Mouse (Mus musculus): ENCODE data around the gene Xpnpep2. TPM values are rescaled to one million over a fixed set of nuclear protein-coding genes. Genes with fewer than 3 reads are reported as not detected.

The Xpnpep2 gene
- polyA plus RNA-seq (2017; shearing (Covaris generic)), result 1 to 10 TPM in 1 of 2 experiments, under 1 TPM in 1; 0.61 to 1.1 TPM

DNA sequence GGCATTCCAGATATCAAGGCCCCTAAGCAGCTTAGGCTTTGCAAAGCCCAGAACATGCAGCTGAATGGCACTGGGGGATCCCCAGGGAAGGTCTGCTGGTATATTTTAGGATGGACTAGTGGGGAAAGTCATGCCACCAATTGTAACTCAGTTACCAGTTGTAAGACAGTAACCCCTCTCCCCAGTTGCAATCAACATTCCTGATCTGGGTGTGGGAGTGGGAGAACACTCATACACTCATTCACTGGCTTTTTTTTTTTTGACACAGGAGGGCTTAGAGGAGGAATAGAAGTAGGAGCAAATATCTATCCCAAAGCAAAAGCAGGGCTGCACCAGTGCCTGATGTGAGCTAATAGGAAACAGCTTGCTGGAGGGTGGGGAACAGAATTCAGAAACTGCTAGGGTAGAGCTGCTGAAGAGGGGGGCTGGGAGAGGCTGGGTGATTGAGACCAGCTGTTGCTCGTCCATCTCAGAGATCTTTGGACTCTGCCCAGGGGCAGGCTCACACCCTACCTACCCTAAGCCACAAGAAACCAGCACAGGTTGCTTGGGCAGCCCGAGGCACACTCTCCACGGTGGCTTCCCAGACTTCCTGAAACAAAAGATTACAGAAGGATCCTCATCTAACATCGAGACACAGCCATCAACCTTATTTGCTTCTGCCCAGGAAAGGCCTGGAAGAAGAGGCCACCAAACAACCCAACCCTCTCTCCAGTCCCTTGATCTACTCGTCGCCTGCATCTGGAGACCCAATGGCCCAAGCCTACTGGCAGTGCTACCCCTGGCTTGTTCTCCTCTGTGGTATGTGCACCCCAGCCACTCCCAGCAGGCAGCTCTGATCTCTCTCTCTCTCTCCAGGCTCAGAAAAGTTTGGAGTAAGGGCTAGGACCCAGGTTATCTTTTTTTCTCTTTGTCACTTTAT lies at the start of gene Xpnpep2:
Xpnpep2 (plus strand) TSS at position 332 of the 922 bp plus-strand sequence.

GRCm38 (mm10) chrX:48146262-48146661 lies 37.7 kb downstream of the Xpnpep2 start, which contains the start of gene Sash3:
TSS of gene Sash3 (plus strand) at chrX:48146436.

Other genes with a start within 250 kb of the Xpnpep2 start
- under 1 TPM in 1 of 2 experiments, not detected in 1; 0.11 TPM for gene Smarca1, start 215.8 kb upstream of the Xpnpep2 start, polyA plus RNA-seq (2017; shearing (Covaris generic))
- 10 to 100 TPM in 1 of 2 experiments, 1 to 10 TPM in 1; 9.9 to 10.8 TPM for gene Ocrl, start 196.3 kb upstream of the Xpnpep2 start, polyA plus RNA-seq (2017; shearing (Covaris generic))
- not detected for gene Apln, start 73.9 kb upstream of the Xpnpep2 start, polyA plus RNA-seq (2017; shearing (Covaris generic))
- 100 to 1,000 TPM; 386 to 431 TPM for gene Sash3, start 37.7 kb downstream of the Xpnpep2 start, polyA plus RNA-seq (2017; shearing (Covaris generic))
- gene Zdhhc9, start 100.2 kb downstream of the Xpnpep2 start, polyA plus RNA-seq (2017; shearing (Covaris generic)), result 10 to 100 TPM; 22.6 to 34.2 TPM
- gene Utp14a, start 148.1 kb downstream of the Xpnpep2 start, polyA plus RNA-seq (2017; shearing (Covaris generic)), result 10 to 100 TPM; 20.8 to 23.3 TPM
- 1 to 10 TPM; 1.7 to 1.8 TPM for gene Bcorl1, start 232.6 kb downstream of the Xpnpep2 start, polyA plus RNA-seq (2017; shearing (Covaris generic))

Measured in inflammation-experienced regulatory T-cells (primary cell).